Mouse (Mus musculus) C2C12 (cell line): ENCODE data around the gene Fut4.

Source experiments
- CEBPB ChIP-seq: IDR thresholded peaks from one replicate; pipeline ENCODE4 v1.6.1; 2011; ENCODE audit warnings: low read depth, mild to moderate bottlenecking, control low read depth, moderate library complexity
- CTCF ChIP-seq: IDR thresholded peaks from one replicate; pipeline ENCODE4 v1.5.1; 2011; ENCODE audit not compliant: control insufficient read depth, insufficient read depth, insufficient read length
- FOSL1 ChIP-seq: IDR thresholded peaks from one replicate; pipeline ENCODE4 v1.8.0; 2011; ENCODE audit warnings: mild to moderate bottlenecking, low read length; ENCODE audit not compliant: poor library complexity, insufficient read depth, severe bottlenecking
- MAX ChIP-seq: IDR thresholded peaks from one replicate; pipeline ENCODE4 v1.6.1; 2011; ENCODE audit warnings: mild to moderate bottlenecking, control low read depth
- MYOD1 ChIP-seq: IDR thresholded peaks from one replicate; pipeline ENCODE4 v1.6.1; 2011; ENCODE audit warnings: low read depth; ENCODE audit not compliant: control insufficient read depth, insufficient read length
- MYOG ChIP-seq: IDR thresholded peaks from one replicate; pipeline ENCODE4 v1.6.1; 2011; ENCODE audit not compliant: control insufficient read depth, insufficient read length; ENCODE audit errors: extremely low read depth
- USF1 ChIP-seq: IDR thresholded peaks from one replicate; pipeline ENCODE4 v1.6.1; 2011; ENCODE audit warnings: low read depth, mild to moderate bottlenecking, control low read depth, moderate library complexity

- TF ChIP-seq CTCF, result no peak
- TF ChIP-seq CEBPB, result no peak
- TF ChIP-seq MYOD1, result no peak
- TF ChIP-seq USF1, result no peak
- TF ChIP-seq MAX, result no peak
- TF ChIP-seq FOSL1, result no peak
- TF ChIP-seq MYOG, result no peak
Observed at GRCm38 (mm10) chr9:14740151-14740924, 11.9 kb downstream of the Fut4 start, which contains the start of gene Piwil4.
